Mouse (Mus musculus): Measurements from ENCODE around the gene Cryga.

DNA sequence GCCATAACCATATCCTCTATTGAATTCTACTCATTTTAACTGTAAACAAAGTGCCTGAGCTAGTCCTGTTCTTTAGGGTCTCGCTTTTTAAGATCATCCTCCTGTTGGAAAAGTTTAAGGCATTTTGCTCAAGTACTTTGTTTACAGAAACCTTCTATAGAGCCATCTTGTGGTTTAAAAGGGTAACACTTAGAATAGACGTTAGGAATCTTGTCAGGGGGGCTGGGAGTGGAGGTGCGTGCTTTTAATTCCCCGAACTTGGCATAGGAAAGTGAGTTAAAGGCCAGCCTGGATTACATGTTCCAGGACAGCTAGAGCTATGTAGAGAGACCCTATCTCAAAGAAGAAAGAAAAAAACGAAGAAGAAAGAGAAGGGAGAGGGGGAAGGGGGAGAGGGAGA is 27.6 kb downstream of the Cryga start:
- TF ChIP-seq TAL1 (IDR thresholded peaks at IDR 0.05; ENCODE audit: low read length) (no peak), GATA1 (IDR thresholded peaks at IDR 0.05; ENCODE audit: low read length) (no peak)
